Mouse (Mus musculus) bone marrow, adult 2 months (tissue): ENCODE results near the gene Sfi1.
"Not testable (repeated sequence)": the region's sequence is repeated elsewhere in the genome, so short reads cannot be mapped to it uniquely, and the experiment has no call there.

Experiments
- CTCF ChIP-seq: fragments of 200-500 bp; IDR thresholded peaks from 2 replicates; pipeline ENCODE4 v1.5.1; 2011; ENCODE audit warnings: low read length, control low read depth; ENCODE audit not compliant: control insufficient read depth, insufficient read depth
- POLR2A ChIP-seq: fragments of 200-500 bp; IDR thresholded peaks from 2 replicates; pipeline ENCODE4 v1.6.1; 2011; ENCODE audit warnings: low read depth, mild to moderate bottlenecking, control low read depth, low read length, borderline replicate concordance; ENCODE audit not compliant: control insufficient read depth

- TF ChIP-seq POLR2A, CTCF: not testable (repeated sequence)
These were observed 26.1 kb downstream of the Sfi1 start for GRCm38 (mm10) chr11:3167129-3167528.
